Mouse (Mus musculus): ENCODE data around the gene Naa60.

Naa60 gene

GRCm38 (mm10) chr16:3872216-3873047 is at the start of gene Naa60:
TSS of gene Naa60 (plus strand) at chr16:3872375.
- peak; percentile 94 to 97 for DNase-seq (ENCODE audit: inconsistent age in 2 of 2, low spot score in 1 of 2)

GRCm38 (mm10) chr16:3828021-3828420 is 44.2 kb upstream of the Naa60 start:
- DNase-seq (ENCODE audit: inconsistent age in 2 of 2, low spot score in 1 of 2): no peak

- no peak for DNase-seq (ENCODE audit: inconsistent age in 2 of 2, low spot score in 1 of 2)
Observed at GRCm38 (mm10) chr16:3829727-3830126, 42.4 kb upstream of the Naa60 start.

GRCm38 (mm10) chr16:3830588-3831109 is 41.5 kb upstream of the Naa60 start, which contains the start of gene Olfr15:
TSS of gene Olfr15 (plus strand) at chr16:3830878.
- DNase-seq (ENCODE audit: inconsistent age in 2 of 2, low spot score in 1 of 2): peak in 1 of 2 experiments; percentile 24

GRCm38 (mm10) chr16:3835461-3835860 is 36.7 kb upstream of the Naa60 start:
- peak in 1 of 2 experiments; percentile 61 for DNase-seq (ENCODE audit: inconsistent age in 2 of 2, low spot score in 1 of 2)

GRCm38 (mm10) chr16:3839157-3839885 is 32.9 kb upstream of the Naa60 start:
- DNase-seq (ENCODE audit: inconsistent age in 2 of 2, low spot score in 1 of 2): peak; percentile 42 to 83

GRCm38 (mm10) chr16:3842989-3843388 is 29.2 kb upstream of the Naa60 start:
- no peak for DNase-seq (ENCODE audit: inconsistent age in 2 of 2, low spot score in 1 of 2)

GRCm38 (mm10) chr16:3843796-3844195 is 28.4 kb upstream of the Naa60 start:
- no peak for DNase-seq (ENCODE audit: inconsistent age in 2 of 2, low spot score in 1 of 2)

GRCm38 (mm10) chr16:3846711-3847518 is 25.3 kb upstream of the Naa60 start, which contains the start of gene Zfp174:
TSS of gene Zfp174 (plus strand) at chr16:3847268.
- peak; percentile 96 to 99 for DNase-seq (ENCODE audit: inconsistent age in 2 of 2, low spot score in 1 of 2)

GRCm38 (mm10) chr16:3847871-3848270 is 24.3 kb upstream of the Naa60 start:
- DNase-seq (ENCODE audit: inconsistent age in 2 of 2, low spot score in 1 of 2): peak; percentile 40 to 74

GRCm38 (mm10) chr16:3848416-3848815 is 23.8 kb upstream of the Naa60 start:
- peak in 1 of 2 experiments; percentile 54 for DNase-seq (ENCODE audit: inconsistent age in 2 of 2, low spot score in 1 of 2)

- DNase-seq (ENCODE audit: inconsistent age in 2 of 2, low spot score in 1 of 2): peak; percentile 78 to 91
Observed at GRCm38 (mm10) chr16:3851301-3851700, 20.9 kb upstream of the Naa60 start.

- DNase-seq (ENCODE audit: inconsistent age in 2 of 2, low spot score in 1 of 2): peak in 1 of 2 experiments; percentile 49
Observed at GRCm38 (mm10) chr16:3852586-3852985, 19.6 kb upstream of the Naa60 start.

- DNase-seq (ENCODE audit: inconsistent age in 2 of 2, low spot score in 1 of 2): peak in 1 of 2 experiments; percentile 32
Observed at GRCm38 (mm10) chr16:3854437-3855182, 17.6 kb upstream of the Naa60 start.

GRCm38 (mm10) chr16:3855776-3856175 is 16.4 kb upstream of the Naa60 start:
- DNase-seq (ENCODE audit: inconsistent age in 2 of 2, low spot score in 1 of 2): no peak

GRCm38 (mm10) chr16:3859254-3859653 is 12.9 kb upstream of the Naa60 start:
- DNase-seq (ENCODE audit: inconsistent age in 2 of 2, low spot score in 1 of 2): no peak

- no peak for DNase-seq (ENCODE audit: inconsistent age in 2 of 2, low spot score in 1 of 2)
Observed at GRCm38 (mm10) chr16:3871815-3872214, 360 bp upstream of the Naa60 start.

- no peak for DNase-seq (ENCODE audit: inconsistent age in 2 of 2, low spot score in 1 of 2)
Observed at GRCm38 (mm10) chr16:3876346-3876745, 4.2 kb downstream of the Naa60 start.

- peak; percentile 97 to 98 for DNase-seq (ENCODE audit: inconsistent age in 2 of 2, low spot score in 1 of 2)
Observed at GRCm38 (mm10) chr16:3884201-3885064, 12.3 kb downstream of the Naa60 start, which contains the start of the genes Zfp597 and Gm20695. TSS of gene Zfp597 (minus strand) at chr16:3884561. TSS of gene Gm20695 (plus strand) at chr16:3884648.

All from adrenal gland, adult (tissue).